In the genomic region with DNA sequence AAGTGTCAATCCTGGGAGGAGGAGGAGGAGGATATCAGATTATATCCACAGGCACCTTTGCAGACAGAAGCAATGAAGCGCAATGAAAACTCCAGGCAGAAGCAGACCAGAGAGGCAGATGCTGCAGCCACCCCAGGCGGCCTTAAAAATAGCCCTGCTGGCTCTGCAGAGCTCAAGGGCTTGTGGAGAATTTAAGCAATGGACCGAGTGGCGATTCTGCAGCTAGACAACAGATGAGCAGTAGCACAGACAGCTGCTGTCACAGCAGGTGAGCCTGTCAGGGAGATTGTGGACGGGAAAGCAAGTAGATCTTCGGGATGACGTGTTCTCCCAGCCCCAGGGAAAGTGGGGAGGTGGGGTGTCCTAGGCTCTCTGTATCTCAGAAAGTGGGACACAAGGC, we compare ENCODE assay signal across 15 mouse cellular contexts.
A peak's percentile ranks its signal among the peaks of the same experiment; 100 is the strongest.
DNase-seq lines count a peak whose midpoint lies in the region; ATAC-seq and TF ChIP-seq lines count a peak whose summit lies in the region.
"Had no signal": no experiment of that assay in that cellular context is flagged by ENCODE, and none has a peak within 500 bp of the region (broad histone marks: within the 10 kb centered on the region; RNA-seq: fewer than 3 reads in every experiment).

No protein-coding gene starts in this region.

- peaks cover 8% of the 10 kb centered on the region for H3K4me1 ChIP-seq in hindbrain, postnatal 0 days (ENCODE audit: insufficient read depth, low read length)
- peaks cover 22% of the 10 kb centered on the region for H3K4me1 ChIP-seq in kidney, embryonic 15.5 days
- H3K4me1 ChIP-seq: liver, embryonic 15.5 days had no signal

- ATAC-seq in frontal cortex, adult (ENCODE audit: low TSS enrichment) = peak; percentile 45
- peak; percentile 50; the same call in 1 of the 2 replicates for ATAC-seq in hindbrain, postnatal 0 days
- ATAC-seq in kidney, embryonic 15.5 days (replicated peaks; ENCODE audit: low FRiP score) = no peak
- ATAC-seq: Patski had no signal

- no peak for TF ChIP-seq CTCF in hindbrain, postnatal 0 days (IDR thresholded peaks at IDR 0.05; ENCODE audit: low read depth)

- no peaks in the 10 kb centered on the region for H3K9me3 ChIP-seq in hindbrain, postnatal 0 days (ENCODE audit: low read length)
- no peaks in the 10 kb centered on the region for H3K9me3 ChIP-seq in kidney, embryonic 15.5 days (replicated peaks)
- H3K9me3 ChIP-seq: liver, embryonic 15.5 days had no signal

- H3K4me3 ChIP-seq in hindbrain, postnatal 0 days (ENCODE audit: low read length) = no peak overlapping the region
- no peak overlapping the region for H3K4me3 ChIP-seq in kidney, embryonic 15.5 days (replicated peaks)
- H3K4me3 ChIP-seq: erythroblast, embryonic 14.5 days; left cerebral cortex, adult 2 months; liver, embryonic 15.5 days had no signal

- no peak for DNase-seq in frontal cortex, postnatal 25 days (ENCODE audit: low spot score in 2 of 2)
- DNase-seq in right cerebral cortex, adult 18-20 months = peak; percentile 25
- DNase-seq in right cerebral cortex, adult 2 months (ENCODE audit: low spot score in 2 of 2) = no peak
- DNase-seq in hindbrain, postnatal 0 days (ENCODE audit: low spot score) = peak; percentile 78
- no peak for DNase-seq in thymus, postnatal 36 days
- DNase-seq in layer of hippocampus, adult 8-10 months (ENCODE audit: low spot score in 2 of 2) = no peak
- DNase-seq: adrenal gland, adult 8-10 months; kidney, postnatal 36 days; lung, postnatal 4 days had no signal

- no peak overlapping the region for H3K4me2 ChIP-seq in hindbrain, postnatal 0 days (ENCODE audit: low read depth, low read length)
- no peak overlapping the region for H3K4me2 ChIP-seq in kidney, embryonic 15.5 days
- H3K4me2 ChIP-seq: liver, embryonic 15.5 days had no signal

- peaks cover 12% of the 10 kb centered on the region for H3K36me3 ChIP-seq in hindbrain, postnatal 0 days (ENCODE audit: insufficient read depth, low read length)
- peaks cover 10% of the 10 kb centered on the region for H3K36me3 ChIP-seq in kidney, embryonic 15.5 days

- no peaks in the 10 kb centered on the region for H3K27me3 ChIP-seq in hindbrain, postnatal 0 days (ENCODE audit: insufficient read depth, low read length)
- no peaks in the 10 kb centered on the region for H3K27me3 ChIP-seq in kidney, embryonic 15.5 days
- H3K27me3 ChIP-seq: liver, embryonic 15.5 days; Patski had no signal

- peak overlapping the region; percentile 7; the same call in 1 of the 2 replicates for H3K27ac ChIP-seq in hindbrain, postnatal 0 days
- no peak overlapping the region for H3K27ac ChIP-seq in kidney, embryonic 15.5 days
- H3K27ac ChIP-seq: left cerebral cortex, adult 2 months; liver, embryonic 15.5 days had no signal

- H3K9ac ChIP-seq in hindbrain, postnatal 0 days (replicated peaks; ENCODE audit: low read length) = no peak overlapping the region
- no peak overlapping the region for H3K9ac ChIP-seq in kidney, embryonic 15.5 days
- H3K9ac ChIP-seq: liver, embryonic 15.5 days had no signal

- WGBS in hindbrain, postnatal 0 days = 19% methylated on average over 7 of the region's 7 CpGs
- WGBS in kidney, embryonic 15.5 days = 44% methylated on average over 7 of the region's 7 CpGs

Comparison
In these comparisons a context has a peak if more than half of its experiments do, and no peak if none do; other contexts are left out.
1. DNase-seq: peak in right cerebral cortex, adult 18-20 months (single experiment) and hindbrain, postnatal 0 days (single experiment); none in frontal cortex, postnatal 25 days (0 of 2), right cerebral cortex, adult 2 months (0 of 2), thymus, postnatal 36 days (0 of 2) and layer of hippocampus, adult 8-10 months (0 of 2).